Mouse (Mus musculus) adrenal gland, adult 18-20 months (tissue): ENCODE measurements around the gene Usp47. TPM values are rescaled to one million over a fixed set of nuclear protein-coding genes. Genes with fewer than 3 reads are reported as not detected.

Experiments
- DNase-seq, 2 experiments: peaks; one replicate each; pipeline ENCODE4 v3.0.0; 2021 to 2022; ENCODE audit warnings: low spot score in 2 of 2
- long read RNA-seq, 2 experiments: library from polyadenylated mRNA; stranded (forward); transcript quantifications; one replicate each; pipeline ENCODE4 v2.0.0; 2021
- total RNA-seq, 2 experiments: library from RNA; stranded (reverse); gene quantifications; 1 replicate in 1 of 2; 2 replicates in 1 of 2; pipeline ENCODE4 v1.2.3; 2021

The Usp47 gene
- 10 to 100 TPM; 62.1 to 66.6 TPM for total RNA-seq
- long read RNA-seq, experiment 1, full-length matches to known transcripts, result 71 of 87 reads
- long read RNA-seq, experiment 1, partial matches to known transcripts, result 3 of 87 reads
- long read RNA-seq, experiment 1, other reads (novel, unspliced or antisense), result 13 of 87 reads
- long read RNA-seq, experiment 2, full-length matches to known transcripts, result 77 of 104 reads
- long read RNA-seq, experiment 2, partial matches to known transcripts, result 19 of 104 reads
- long read RNA-seq, experiment 2, other reads (novel, unspliced or antisense), result 8 of 104 reads

GRCm38 (mm10) chr7:112023150-112023600, at the start of gene Usp47:
Usp47 (plus strand) TSS chr7:112023504.
- peak; percentile 82 to 85 for DNase-seq

GRCm38 (mm10) chr7:111976401-111976800, 46.9 kb upstream of the Usp47 start:
- no peak for DNase-seq

DNA sequence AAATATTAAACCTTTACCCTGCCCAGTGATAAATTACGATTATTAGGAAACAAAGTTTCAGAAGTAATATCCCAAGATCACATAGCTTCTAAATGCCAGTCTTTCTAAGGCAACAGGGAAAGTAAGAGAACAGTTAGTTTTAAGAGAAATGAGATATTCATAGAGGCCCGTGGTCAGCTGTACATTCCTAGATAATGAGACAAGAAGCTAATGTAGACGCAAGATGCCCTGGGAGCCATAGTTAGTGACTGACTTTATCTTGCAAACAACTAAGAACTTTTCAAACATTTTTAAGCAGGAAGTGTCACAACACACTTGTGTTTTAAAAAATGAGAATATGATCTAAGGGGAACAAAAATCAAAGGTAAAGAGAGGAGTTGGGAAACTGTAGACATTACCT, 45.4 kb upstream of the Usp47 start:
- DNase-seq, result no peak

DNA sequence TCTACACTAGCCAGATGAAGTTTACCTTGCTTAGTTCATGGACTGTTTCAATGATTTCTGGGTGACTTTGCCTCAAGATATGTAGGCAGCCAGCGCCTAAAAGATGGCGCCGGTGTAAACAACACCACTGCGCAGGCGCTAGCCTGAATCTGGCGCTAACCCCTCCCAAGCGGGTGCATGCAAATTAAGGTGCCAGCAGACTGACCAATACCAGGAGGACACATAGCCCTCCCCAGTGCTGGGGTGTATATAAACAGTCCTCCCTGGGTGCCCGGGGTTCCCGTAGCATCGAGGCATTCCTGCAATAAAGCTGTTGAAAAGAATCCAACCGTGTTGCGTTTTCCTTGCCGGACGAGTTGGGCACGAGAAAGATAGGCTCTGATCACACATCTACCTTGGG, 41.0 kb upstream of the Usp47 start:
- no peak for DNase-seq

GRCm38 (mm10) chr7:111984530-111984929, 38.8 kb upstream of the Usp47 start:
- no peak for DNase-seq

GRCm38 (mm10) chr7:111985266-111985665, 38.0 kb upstream of the Usp47 start:
- DNase-seq, result no peak

DNA sequence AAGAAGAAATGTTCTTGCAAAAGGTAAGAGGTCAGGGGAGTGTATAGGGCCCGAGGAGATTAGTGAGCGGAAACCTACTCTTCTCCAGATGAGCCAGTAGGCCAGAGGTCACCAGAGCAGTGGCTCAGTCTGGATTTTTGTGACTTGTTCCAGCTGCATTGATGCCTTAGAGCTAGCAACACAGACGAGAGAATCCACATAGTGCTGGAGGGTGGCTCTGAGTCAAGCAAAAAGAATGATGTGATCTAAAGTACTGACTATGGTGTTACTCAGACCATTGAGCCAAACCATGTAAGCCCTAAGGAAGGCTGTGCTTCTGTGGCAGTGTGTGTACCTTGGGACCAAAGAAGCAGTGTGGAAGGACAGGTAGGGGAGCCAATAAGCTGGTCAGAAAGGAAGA, 36.4 kb upstream of the Usp47 start:
- DNase-seq, result no peak

GRCm38 (mm10) chr7:111997441-111997840, 25.9 kb upstream of the Usp47 start:
- DNase-seq, result no peak

DNA sequence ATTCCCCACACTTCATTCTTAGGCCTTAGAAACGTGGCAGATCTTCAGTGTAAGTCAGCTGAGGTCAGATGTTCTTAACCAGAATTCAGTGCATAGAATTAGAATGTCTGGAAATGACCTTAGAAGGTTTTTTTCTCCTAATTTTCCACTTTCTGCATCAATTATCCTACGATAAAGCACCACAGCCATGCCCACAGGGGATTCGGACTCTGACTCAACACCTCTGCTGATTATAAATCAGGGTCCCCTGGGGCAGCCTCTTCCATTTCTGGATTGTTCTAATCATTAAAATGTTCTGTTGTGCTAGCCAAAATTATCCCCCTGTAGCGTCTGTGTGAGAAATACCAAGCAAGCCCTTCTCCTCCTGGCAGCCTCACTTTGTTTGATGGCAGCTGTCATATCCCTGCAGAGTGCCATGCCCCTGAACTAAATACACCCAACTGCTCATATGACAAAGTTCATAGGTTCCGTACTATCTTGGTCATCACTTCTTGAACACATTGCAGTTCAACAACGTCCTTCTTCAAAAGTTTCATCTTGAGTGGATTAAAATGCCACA, 24.8 kb upstream of the Usp47 start:
- DNase-seq, result no peak

- no peak for DNase-seq
Observed at GRCm38 (mm10) chr7:111999376-111999775, 23.9 kb upstream of the Usp47 start.

DNA sequence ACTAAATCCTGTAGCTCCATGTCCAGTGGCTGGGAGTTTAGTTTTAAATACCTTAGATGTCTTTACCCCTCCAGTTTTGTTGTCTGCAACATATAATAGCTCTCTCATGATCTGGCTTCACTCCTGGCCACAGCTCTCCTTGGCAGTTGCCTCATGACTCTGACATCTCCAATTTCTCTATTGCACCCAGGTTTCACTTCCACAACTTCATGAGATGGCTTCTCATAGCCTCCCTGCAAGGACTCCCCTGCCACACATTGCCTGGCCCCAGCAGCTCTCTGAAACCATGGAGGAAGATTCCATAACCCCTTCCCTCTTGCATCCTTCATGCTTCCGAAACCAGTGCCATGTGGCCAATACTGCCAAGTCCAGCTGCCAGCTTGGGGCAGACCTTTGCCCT, 23.1 kb upstream of the Usp47 start:
- DNase-seq, result no peak

DNA sequence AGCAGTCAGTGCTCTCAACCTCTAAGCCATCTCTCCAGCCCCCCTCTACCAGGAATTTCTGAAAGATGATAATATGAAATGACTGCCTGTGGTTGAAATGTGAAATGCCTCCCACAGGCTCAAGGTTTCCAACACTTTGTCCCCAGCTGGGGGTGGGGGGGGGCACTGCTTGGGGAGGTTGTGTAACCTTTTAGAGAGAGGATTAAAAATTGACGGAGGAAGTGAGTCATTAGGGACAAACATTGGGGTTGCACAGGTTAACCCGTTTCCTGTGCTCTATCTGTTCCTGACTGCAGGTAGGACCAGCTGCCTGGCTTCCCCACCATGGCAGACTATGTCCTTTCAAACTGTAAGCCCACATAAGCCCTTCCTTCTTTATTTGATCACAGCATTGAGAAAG, 12.8 kb upstream of the Usp47 start:
- no peak for DNase-seq

GRCm38 (mm10) chr7:112010976-112011375, 12.3 kb upstream of the Usp47 start:
- no peak for DNase-seq

DNA sequence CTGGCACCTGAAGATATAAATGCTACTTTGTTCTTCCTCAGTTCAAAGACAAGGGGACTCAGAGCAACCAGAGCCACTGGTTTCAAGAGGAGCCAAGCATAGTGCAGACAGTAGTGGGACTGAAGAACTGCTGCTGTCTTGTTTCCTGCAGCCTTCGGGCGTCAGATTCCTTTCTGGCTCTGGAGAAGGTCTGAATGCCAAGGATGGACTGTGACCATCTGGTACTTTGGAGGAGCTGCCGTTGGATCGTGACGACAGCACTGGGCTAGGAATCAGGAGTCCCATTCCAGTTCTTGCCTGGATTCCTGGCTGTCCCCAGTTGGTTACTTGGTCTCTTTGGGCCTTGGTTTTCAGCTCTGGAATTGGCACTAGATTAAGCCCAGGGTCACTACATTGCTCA, 11.2 kb upstream of the Usp47 start:
- no peak for DNase-seq

DNA sequence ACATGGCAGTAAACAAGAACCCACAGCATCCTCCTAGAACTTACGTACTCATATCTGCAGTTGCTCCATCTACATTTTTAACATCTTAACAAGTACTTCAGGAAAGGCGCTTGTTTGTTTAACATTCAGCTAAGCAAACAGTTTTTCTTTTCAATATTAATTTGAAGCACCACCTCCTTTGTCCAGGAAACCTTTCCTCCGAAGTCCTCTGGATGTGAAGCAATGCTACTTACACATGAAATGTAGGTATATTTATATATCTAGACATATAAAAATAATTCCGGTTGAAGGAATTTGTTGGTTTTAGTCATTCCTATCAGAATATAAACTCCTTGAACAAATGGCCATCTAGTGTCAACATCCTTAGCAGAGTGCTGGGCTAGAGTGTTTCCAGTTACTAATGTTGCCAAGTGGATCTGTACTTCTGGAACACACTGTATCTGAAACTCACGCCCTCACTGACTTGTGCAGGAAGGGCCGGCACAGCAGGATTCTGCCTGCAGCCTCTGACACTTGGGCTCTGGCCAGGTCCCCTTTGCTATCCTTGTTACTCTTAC, 10.6 kb upstream of the Usp47 start:
- DNase-seq, result no peak

DNA sequence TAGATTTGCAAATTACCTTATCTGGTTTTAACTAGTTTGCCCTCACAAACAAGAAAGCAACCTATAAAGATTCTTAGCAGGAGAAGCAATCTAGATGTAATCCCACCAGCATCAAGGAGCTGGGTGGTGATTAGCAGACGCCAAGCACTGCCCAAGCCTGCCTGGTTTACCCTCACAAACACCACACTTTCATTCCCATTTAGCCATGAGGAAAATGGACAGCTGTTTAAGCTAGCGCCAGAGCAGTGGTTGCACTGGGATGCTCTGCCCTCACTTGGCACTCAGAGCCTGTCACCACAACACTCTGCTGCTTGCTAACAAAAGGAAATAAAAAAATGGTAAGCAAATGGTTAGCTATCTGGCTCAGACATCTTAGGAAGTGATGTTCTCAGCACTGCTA, 9.2 kb upstream of the Usp47 start:
- DNase-seq, result no peak

DNA sequence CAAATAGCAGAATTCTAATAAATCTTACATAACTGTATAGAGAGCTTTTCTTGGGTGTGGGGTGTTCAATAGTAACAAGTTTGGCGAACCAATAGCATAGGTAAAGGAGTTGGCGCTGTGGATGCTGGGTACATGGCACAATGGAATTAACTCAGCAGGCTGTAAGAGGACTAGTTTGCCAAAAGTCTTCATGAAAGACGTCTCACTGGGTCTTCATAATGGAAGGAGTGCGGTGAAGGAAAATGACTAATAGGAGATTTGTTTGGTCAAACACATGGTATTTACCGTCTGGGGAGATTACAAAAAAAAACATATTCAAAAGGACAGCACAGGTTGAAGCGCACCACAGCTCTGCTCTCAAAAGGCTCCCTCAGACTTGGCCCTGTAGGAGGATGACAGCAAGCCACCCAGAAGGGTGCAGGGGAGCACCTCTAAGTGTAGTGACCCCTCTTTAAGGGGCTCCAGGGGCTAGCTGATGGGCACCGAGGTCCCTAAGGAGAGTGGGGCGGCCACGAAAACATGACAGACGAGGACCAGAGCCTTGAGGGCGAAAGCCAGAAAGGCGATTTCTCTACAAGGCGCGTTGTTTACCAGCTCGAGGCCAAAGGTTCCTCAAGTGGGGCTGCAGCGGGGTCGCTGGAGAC, 676 bp upstream of the Usp47 start:
- DNase-seq, result no peak

DNA sequence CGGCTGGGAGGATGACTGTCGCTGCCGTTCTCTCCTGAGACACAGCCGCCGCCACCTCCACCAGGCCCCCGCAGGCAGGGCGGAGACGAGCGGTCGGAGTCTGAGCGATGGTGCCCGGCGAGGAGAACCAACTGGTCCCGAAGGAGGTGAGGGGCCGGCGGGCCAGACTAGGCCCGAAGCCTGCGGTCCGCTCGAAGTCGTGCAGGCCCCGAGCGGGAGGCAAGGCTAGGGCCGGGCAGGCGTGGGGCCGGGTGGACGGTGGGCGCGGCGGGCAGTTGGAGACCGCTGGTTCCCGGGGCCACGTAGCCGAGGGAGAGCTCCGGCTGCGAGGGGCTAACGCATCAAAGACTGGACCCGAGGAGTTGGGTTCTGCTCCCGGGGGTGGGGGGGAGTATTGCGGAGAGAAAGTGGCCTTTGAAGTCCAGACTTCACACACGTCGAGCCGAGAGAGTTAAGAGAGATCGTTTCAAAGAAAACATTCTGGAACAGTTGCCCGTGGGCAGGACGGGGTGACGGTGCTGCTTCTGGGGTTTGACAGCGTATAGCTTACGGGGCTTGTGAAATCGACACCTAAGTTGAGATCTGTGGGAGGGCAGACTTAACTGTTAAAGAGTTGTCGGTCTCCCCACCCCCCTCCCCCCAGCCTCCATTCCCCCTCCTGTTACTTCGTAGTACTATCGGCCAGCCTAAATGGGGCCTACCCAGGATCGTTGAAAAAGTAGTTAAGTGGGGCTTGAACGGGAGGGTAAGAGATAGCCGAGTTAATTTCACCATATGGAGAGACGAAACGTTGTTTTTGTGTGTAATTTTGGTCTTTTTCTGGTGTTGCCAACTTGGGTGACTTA, 519 bp downstream of the Usp47 start:
- no peak for DNase-seq

- no peak for DNase-seq
Observed at GRCm38 (mm10) chr7:112024446-112024730, 1.1 kb downstream of the Usp47 start.

DNA sequence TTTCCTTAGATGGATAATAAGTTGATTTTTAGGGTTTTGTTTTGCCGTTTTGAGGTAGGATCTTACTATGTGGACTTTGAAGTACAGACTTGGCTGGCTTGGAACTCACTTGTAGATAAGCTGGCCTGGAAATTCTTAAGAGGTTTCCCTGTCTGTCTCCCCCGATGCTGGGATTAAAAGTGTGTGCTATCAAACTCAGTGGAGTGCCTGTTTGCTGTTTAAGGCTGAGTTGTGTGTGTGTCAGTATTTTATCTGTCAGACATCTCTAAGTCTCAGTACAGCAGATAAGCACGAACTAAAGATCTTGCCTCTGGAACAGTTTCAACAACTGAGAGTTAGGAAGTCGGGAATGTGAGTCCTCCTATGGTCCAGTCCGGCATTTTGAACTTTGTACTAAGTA, 1.6 kb downstream of the Usp47 start:
- no peak for DNase-seq

DNA sequence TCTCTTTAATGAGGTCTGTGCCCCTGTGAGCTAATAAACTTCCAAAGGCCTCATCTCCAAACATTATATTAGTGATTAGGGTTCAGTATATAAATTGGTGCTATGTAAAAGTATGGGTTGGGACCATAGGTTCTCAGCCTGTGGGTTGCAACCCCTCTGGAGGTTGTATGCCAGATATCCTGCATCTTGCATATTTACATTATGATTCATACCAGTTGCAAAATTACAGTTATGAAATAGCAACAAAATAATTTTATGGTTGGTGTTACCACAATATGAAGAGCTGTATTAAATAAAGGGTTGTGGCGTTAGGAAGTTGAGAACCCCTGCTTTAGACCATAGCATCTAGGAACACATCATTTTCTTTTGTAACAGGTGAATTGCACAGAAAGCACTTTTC, 7.3 kb downstream of the Usp47 start:
- DNase-seq, result no peak

DNA sequence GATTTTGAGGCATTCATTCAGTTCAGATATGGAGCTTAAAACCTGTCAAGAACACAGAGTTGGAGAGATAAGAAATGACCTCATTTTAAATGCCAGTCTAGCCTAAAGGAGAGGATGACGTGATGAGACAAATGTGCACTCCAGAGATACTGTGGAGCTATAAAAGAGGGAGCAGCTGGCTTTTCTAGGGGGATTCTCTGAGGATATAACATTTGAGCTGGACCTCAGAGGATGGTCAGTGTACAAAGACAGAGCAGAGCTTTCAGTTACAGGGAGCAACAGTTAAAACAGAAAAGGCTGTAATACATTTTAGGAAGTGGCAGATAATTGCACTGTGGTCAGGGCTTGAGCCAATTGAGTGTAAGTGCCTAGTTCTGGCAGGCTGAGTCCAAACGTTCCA, 12.5 kb downstream of the Usp47 start:
- no peak for DNase-seq
